Mouse (Mus musculus) urinary bladder, postnatal 4 days (tissue): Measurements from ENCODE around the gene Foxn1.

Experiments used
- DNase-seq, 2 experiments: peaks; one replicate each; pipeline ENCODE4 v3.0.0; 2021 to 2022; ENCODE audit warnings: low spot score in 2 of 2

The Foxn1 gene

DNA sequence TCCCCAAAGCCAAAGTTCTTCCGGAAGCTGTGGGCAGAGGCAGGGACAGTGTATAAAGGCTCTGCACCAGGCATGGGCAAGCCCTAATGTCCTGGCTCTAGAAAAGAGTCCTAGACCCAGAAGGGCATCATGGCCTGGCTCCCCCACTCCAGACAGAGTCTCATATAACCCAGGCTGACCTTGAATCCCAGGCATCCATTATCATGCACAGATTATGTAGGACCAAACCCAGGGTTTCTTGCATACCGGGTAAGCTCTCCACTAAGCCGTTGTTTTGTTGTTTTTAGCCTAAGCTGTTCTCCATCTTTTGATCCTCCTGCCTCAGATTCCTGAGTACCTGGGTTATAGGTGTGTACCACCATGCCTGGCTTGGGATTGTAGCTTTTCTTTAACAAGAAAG is 14.6 kb upstream of the Foxn1 start:
- no peak for DNase-seq

DNA sequence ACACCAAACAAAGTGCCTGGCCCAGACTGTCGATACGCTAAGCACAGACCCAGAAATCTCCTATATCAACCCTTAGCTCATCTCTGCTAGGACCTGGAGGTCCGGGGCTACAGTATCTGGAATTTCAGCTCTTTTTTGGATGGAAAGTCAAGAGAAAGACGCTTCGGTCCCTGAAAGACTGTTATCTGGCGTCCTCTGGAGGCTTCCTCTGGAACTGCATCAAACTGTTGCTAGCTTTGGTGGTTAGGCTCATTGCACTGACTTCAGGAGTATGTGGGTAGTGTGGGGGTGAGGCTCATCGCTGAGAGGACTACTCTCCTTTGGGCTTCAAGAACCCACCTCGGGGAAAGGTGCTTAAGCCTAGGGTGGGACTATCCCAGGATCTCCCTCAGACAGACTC is 13.3 kb upstream of the Foxn1 start:
- DNase-seq: peak; percentile 54 to 76

DNA sequence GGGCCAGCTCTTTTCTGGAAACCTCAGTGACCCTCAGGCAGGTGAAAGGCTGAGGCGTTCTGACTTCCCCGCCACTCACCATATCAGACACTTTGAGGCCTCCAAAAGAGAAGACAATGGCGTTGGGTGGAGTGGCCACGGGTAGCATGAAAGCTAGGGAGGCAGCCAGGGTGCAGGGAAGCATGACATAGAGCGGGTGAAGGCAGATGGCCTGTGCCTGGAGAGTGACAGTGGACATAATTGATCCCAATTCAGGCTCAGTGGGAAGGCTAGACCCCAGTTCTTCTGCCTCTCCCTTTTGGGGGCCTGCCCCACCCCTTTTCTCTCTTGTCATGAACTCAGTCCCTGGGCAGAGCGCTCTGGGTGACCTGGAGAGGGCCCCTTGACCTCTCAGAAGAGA is 11.9 kb upstream of the Foxn1 start:
- no peak for DNase-seq

DNA sequence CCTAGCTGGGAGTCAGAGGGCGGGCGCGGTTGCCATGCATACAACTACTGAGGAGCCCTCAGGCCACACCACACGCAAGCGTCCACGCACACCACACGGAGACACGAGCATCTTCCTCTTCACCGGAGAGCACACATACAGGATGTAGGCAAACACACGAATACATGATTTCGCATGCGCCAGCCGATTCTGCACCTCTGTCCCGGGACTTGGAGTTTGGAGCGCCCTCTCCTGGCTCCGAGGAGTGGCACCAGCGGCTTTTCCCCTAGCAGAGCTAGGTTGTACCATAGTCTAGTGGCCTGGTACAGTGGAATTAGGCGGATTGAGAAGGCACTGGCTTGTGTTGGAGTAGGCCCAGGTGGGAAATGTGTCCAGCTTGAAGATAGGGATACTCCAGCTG is 11.0 kb upstream of the Foxn1 start:
- peak; percentile 56 to 83 for DNase-seq

DNA sequence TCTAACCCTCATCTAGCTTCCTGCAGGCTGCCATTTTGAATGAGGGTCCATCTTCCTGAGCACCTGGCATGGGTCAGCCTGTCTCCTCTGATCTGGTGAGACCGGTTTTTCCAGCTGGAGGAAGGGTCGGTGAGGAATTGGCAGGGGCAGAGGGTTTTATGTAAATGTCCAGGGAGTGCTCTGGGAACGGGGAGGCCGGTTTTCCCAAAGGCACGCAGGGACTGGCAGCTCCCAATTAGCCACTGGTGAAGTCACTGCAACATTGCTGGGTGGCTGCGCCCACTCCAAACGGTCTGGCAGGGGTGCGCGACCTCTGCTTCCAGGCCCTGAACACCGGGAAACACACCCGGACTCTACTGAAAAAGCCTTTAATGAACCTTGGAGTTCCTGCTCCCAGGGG is 10.6 kb upstream of the Foxn1 start:
- no peak for DNase-seq

DNA sequence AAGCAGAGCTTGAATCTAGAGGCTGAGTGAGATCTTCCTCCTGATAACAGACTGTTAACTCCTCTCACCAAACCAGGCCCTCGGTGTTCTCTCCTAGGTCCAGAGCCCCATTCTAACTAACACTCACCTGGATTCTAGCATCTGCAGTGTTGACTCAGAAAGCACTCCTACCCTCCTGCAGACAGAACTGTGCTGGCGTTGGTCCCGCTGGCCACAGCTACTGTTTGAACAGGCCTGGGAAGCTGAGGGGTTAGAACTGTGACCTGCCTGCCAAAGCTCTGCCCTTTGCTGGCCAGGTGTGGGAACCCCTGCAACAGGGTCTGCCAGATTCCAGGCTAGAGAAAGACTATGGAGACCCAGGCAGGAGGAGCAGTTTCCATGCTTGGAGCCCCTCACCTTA is 6.4 kb upstream of the Foxn1 start:
- DNase-seq: no peak

DNA sequence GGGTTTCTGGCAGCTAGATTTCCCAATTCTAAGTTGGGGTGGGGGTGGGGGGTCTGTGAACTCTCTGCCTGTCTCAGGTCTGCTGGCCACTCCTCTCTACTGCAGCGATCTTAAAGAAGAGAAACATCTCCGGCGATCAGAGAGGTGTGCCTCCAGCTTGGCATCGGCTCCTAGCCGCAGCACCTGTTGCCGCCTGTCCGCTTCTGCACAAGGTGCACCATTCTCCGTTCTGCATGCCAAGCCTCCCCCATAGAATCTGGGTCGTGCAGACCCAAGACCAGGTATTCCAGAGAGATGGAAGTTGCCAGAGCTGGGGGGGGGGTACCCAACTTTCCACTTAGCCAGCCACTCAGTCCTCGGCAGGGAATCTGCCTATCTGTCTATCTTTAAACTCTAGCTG is 582 bp downstream of the Foxn1 start:
- no peak for DNase-seq

DNA sequence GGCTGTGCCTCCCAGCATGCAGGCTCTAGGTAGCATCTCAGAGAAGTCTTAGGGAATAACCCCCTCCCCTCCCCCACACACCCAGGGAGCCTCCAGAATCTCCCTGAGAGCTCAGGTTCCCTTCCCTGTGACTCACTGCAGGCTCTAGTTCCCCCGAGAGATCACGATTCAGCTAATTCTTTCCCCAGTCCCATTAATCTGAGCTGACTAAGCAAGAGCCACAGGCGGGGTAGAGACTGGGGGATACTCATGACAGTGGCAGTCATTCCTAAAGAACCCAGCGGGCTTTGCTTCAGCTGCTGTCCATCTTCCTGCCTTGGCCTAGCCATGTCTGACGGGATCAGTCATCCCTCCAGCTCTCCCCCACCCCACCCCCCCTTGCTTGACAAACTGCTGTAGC is 3.7 kb downstream of the Foxn1 start:
- DNase-seq: no peak

DNA sequence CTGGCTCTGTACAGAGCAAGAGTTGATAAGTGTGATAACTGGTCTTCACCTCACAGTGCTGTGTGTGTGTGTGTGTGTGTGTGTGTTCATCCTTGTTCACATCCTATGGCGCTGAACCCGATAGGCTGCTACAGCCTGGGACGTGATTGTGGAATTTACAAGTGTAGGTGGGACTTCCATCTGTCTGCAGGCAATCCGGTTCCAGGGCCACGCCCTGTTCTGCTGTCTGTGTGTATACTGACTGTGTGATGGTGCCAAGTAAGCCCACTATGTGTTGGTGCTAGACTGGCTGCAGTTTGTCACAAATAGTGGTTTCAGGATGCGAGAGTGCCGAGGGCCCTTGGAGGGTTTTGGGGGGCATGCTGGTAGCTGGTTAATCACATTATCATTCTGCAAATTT is 4.1 kb downstream of the Foxn1 start:
- DNase-seq: no peak

DNA sequence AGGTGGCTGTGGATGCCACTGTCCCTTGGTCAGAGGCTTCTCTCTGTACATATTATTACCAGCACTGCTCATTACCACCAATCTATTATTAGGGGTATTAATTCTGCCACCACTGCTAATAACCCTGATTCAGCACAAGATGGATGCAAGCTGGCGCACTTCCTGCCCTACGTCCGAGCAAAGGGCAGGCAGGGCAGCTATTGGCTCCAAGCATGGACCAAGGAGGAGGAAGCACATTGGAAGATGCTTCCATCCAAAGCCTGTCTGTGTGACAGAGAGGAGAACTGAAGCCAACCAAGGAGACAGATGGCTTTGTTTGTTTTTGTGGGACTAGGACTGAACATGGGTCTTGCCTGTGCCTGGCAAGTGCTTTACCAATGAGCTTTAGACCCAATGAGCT is 5.4 kb downstream of the Foxn1 start:
- DNase-seq: no peak

DNA sequence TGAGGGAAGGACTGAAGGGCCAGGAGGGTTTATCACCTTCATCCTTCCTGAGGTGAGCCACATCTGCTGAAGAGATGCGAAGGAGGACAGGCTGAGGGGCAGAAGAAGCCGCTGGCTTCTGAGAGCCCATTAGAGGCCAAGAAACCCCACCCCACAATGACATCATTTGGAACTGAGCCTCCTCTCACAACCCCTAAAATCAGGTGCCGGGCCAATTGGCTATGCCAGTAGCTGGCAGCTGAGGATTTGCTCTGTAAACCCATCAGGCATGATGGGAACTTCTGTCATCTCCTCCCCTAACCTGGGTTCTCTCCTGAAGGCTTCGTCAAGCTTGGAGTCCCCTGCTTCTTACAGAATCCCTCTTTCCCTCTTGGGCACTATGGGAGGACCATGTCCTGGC is 6.0 kb downstream of the Foxn1 start:
- DNase-seq: no peak

DNA sequence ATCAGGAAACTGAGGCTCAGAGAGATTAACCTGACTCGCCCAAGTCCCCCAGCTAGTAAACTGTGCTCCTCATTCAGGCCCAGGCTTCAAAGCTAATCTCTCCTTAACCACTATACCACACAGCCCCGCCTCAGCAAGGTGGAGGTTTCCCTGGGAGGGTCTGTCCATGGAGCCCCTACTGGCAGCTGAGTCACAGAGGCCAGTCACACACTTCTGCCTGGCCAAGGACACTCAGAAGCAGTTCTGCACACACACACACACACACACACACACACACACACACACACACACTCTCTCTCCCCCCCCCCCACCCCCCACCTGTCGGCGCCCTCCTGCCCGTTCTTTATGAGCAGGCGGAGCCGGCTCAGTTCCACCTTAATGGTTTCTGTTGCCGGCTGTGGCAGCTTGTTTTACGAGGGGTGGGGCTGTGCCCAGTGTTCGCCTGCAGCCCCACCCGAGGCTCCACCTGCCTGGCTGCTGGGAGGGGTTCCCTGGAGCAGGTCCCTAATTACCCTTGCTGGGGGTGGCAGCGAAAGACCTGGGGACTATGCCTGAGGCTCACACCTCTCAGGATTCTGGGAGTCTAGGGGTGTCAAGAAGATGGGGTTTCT is 8.7 kb downstream of the Foxn1 start:
- no peak for DNase-seq

DNA sequence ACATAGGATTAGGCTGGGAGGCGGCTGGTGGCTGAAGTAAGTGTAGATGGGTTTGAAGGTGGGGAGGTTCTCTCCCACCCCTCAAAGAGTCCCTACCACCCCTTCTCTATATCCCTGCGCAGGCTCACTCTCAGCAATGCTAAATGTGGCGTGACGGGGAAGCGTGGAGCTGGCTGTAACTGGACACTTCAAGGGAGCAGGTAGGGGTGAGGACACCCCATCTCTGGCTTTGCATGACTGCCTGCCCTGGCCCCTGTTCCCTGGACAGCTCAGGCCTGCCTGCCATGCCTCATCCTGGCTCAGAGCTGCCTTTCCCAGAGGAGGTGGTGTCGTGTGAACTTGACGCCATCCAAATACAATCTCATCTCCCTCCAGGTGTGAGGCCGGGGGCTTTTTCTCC is 12.2 kb downstream of the Foxn1 start:
- no peak for DNase-seq

DNA sequence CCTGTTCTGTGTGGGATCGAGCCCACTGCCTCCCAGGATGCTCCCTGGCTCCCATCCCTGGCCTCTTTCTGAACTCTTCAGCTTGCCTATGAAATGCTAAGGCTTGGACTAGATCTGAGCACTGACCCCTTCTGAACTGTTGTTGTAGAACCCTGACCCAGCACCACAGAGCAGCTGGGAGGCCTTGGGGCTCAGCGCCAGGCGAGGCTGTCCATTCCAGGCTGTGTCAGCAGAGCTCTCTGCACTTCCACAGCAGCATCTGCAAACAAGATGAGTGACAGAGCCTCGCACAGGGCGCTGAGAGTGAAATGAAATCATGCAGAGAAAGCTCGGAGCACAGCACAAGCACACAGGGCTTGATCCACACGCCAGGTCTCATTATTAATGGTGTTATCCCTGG is 13.7 kb downstream of the Foxn1 start:
- DNase-seq: no peak

DNA sequence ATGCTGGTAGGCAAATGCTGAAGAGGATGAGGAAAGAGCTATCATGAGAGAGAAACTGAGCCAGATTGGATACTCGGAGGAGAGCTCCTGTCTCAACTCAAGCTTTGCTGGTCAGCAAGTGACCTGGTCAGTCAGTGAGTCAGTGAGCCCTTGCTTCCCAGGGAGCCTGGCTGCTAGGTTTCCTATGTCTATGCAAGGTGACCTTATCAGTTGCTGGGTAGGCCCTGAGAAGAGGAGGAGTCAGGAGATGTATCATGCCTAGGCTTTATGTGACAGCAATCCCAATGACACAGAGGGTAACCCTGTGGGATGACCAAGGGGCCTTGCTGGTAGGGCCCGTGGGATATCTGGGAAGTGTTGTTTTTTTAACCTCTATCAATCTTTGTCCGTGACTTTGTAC is 14.2 kb downstream of the Foxn1 start:
- no peak for DNase-seq

DNA sequence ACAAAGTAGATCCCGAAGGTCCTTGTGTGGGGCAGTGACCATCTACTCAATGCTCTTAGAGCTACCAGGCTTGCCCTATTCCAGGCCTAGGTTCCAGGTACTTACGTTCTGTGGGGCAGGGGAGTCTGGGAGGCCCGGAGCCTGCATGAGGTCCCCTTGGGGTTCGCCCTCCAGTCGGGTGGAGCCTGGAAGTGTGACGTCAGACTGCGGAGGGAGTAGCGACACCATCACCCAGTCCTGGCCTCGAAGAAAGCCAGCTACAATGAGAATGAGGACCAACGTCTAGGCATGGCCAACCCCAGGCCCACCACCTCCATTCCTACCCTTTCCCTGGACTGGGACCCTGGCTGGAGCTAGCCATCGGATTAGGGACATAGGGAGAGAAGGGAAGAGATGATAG is 14.6 kb downstream of the Foxn1 start:
- no peak for DNase-seq

DNA sequence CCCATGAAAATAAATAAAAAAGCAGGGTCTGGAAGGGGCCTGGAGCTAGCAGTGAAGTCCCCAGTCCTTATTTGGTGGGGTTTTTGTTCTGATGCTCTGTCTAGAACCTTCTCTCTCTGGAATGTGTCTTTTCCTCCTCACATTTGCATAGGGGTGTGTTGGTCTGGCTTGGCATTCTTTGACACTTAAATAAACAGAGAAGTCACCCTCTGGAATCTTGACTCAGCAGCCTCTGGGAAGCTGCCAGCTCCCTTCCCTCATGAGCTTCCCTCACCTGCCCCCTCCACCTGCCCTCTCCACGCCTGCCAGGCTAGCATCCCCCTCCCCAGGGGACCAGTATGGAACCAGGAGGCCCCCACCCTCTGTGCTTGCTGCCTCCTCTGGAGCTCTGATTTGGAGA is 16.0 kb downstream of the Foxn1 start:
- DNase-seq: no peak

DNA sequence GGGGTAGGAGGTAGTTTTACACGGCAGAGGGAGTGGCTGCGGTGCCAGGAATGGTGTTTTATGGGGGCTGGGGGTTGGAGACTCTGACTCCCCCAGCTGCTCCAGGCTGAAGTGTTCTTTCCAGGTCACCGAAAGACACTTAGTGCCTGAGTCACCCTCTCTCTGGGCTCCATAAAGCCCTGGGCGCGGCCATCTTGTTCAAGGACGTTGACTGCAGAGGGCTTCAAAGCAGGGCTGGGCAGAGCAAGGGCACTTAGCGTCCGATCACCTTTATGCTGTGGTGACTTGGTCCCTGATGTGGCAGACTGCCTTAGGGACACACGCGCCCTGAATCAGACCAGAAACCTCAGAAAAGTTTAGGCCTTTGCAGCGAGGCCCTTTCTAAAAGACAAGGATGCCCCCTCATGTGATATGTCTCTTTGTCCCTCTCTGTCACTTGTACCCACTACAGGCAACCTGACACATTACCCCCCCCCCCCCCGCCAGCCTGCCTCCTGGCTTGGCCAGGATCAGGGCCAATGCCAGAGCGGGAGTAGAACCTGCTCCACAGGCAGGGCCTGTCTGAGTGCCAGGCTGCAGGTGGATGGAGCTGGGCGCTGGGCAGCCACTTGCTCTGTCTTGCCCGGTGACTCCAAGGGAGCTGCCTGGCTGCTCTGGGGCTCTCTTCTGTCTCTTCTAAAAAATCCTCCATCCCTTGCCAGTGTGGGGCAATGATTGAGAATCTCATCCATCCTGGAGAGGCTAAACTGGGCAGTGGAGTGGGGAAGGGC is 18.7 kb downstream of the Foxn1 start:
- DNase-seq: no peak

DNA sequence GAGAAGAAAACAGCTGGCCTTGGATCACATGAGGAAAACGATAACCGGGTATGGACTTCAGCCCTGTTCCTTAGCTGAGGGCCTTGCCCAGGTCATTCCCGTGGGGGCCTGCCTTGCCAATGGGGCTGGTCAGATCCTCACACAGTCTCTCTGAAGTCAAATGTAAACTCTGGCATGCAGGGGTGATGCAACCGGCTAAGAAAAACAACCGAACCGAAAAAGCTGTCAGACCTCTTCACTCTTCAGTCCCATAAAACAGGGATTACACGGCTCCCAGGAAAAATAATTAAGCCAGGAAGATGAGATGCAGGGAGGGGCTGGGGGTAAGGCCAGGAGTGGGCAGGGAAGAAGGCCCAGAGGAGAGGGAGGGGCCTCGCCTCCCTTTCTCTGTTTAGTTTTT is 22.3 kb downstream of the Foxn1 start:
- DNase-seq: no peak

DNA sequence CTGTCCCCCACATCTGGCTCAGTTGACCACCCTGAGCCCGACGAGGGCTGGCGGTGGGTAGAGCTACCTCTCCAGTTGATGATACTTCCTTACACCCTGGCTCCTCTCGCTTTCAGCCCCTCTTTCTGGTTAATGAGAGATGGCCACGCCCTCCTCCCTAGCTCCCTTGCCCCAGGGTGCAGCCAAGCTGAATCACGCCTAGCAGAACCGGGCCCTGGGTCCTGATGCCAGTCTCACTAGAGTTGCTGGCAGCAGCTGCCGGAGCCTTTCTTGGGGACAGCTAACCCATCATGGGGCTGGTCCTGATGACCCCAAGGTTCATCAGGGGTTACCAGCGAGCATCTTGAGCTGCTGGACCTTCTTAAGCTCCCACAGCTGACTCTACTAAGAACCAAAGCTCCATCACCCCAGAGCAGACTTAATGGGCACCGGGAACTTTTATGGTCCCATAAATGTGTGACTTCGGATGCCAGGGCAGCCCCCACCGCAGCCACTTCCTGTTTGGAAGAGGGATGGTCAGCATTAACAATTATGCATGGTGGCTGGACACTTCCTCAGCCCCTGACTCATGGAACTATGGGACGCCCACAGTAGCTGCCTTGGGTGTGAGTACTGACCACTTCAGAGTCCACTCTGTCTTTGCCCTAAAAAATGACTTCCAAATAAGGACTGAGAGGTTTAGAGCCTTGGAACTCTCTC is 22.9 kb downstream of the Foxn1 start:
- DNase-seq: no peak

DNA sequence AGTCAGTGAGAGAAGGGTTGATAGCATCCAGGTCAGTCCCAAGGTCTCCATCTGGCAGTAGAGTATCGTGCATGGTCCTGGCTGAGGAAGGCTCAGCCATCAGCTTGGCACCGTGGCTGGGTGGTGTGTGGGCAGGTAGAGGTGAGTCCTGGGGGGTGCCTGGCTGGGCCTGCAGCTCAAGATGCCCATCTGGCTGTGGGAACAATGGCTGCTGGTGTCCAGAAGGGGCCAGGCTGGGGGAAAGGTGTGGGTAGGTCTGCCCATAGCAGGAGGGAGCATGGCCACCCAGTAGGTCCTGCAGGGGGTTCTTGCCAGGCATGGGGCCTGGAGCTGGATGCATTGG is 25.6 kb downstream of the Foxn1 start:
- DNase-seq: no peak

DNA sequence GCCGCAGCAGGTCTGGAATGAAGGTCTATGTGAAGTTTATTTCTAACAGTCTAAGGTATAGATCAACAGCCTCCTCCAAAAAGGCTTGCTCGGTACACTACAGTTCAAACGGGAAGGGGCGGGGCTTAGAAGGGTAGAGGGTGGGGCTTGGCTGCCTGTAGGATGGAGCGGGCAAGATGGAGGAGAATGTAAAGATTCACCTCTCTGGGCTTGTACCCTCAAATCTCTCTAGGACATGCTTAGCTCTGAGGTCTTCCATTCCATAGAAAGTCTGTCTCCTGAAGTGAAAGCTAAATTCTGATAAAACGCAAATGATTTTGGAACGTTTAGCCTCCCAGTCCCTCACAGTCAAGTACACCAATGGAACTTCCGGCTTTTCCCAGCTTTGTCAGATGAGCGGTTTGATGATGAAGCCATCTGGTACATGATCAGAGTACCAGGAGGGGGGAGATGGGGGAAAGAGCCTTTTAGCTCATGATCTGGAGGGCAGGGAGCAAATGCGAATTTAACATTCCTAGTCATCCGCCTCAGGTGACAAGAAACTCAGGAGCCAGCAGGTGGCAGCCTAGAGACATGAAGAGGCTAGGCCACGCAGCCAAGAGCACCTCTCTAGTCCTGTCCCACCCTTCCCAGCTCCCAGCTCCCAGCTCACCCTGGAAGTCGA is 26.1 kb downstream of the Foxn1 start:
- peak; percentile 57 to 80 for DNase-seq
